Mouse (Mus musculus): Measurements from ENCODE around the gene Ube2l6.
"Not testable (repeated sequence)": the region's sequence is repeated elsewhere in the genome, so short reads cannot be mapped to it uniquely, and the experiment has no call there.

- not testable (repeated sequence) for TF ChIP-seq POLR2A (IDR thresholded peaks at IDR 0.05; ENCODE audit: borderline replicate concordance, control insufficient read depth, low read depth, low read length); CTCF (IDR thresholded peaks at IDR 0.05; ENCODE audit: control insufficient read depth, insufficient read depth, low read length)
Observed at GRCm38 (mm10) chr2:84801223-84801622, 2.6 kb downstream of the Ube2l6 start.
